Mouse (Mus musculus): ENCODE measurements around the gene Ltb. TPM values are rescaled to one million over a fixed set of nuclear protein-coding genes. Genes with fewer than 3 reads are reported as not detected.

Ltb gene
- total RNA-seq (2022) = not detected

DNA sequence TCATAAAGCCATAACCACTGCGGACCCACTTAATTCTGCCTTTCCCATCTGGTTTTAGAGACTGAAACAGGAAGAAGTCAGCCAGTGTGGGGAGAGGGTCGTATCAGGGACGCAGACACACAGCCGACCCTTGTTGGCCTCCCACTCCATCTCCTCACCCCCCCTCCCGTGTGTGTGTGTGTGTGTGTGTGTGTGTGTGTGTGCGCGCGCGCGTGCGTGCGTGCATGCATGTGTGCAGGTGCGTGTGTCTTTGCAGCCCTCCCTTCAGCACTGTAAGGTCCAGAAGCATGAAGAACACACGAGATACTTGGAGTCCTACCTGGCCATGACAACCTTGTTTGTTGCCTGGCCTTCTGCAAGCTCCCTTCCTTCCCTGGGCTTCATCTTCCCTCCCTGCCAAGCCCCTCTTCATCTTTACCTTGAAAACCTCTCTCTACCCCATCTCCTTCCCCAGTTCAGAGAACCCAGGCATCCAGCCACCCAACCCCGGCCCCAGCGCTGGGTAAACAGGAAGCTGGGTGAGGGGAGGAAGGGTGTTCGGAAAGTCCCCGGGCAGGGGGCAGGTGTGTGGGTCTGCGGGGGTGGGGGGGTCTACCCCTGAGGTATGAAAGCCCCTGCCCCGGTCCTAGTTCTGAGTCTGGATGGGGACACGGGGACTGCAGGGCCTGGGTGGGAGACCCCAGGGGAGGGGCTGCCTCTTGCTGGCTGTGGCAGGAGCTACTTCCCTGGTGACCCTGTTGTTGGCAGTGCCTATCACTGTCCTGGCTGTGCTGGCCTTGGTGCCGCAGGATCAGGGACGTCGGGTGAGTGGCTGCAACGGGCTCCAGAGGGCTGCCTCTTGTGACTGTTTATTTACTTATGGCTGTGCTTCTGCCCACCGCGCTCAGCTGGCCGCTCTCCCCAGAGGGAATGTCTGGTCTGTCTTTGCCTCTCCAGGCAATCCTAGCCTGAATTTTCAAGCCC is at the start of gene Ltb:
Gene Ltb (plus strand): TSS at position 559 of the 963 bp plus-strand sequence.
- DNase-seq (ENCODE audit: low spot score in 2 of 2) = no peak

- DNase-seq (ENCODE audit: low spot score in 2 of 2) = no peak
Measured at GRCm38 (mm10) chr17:35146139-35146538, 48.1 kb upstream of the Ltb start.

DNA sequence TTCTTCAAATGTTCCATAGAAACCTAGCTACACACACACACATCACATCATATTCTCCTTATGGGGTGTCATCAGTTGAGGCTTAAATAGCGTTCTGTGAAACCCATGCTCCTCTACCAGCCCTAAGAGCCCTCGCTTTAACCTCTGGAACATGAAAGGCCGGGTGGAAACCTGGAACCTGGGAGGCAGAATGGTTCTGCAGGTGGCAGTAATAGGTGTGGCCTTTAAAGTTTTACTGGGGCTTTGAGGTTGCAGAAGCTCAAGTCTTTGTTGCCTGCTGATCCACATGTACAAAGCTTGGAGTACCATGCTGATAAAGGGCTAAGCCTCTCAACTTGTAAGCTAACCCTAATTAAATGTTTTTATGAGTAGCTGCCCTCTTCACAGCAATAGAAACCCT is 46.9 kb upstream of the Ltb start:
- DNase-seq (ENCODE audit: low spot score in 2 of 2) = no peak

GRCm38 (mm10) chr17:35147922-35148639 is 46.2 kb upstream of the Ltb start:
- DNase-seq (ENCODE audit: low spot score in 2 of 2) = no peak

- no peak for DNase-seq (ENCODE audit: low spot score in 2 of 2)
Measured at GRCm38 (mm10) chr17:35152121-35152520, 42.1 kb upstream of the Ltb start.

DNA sequence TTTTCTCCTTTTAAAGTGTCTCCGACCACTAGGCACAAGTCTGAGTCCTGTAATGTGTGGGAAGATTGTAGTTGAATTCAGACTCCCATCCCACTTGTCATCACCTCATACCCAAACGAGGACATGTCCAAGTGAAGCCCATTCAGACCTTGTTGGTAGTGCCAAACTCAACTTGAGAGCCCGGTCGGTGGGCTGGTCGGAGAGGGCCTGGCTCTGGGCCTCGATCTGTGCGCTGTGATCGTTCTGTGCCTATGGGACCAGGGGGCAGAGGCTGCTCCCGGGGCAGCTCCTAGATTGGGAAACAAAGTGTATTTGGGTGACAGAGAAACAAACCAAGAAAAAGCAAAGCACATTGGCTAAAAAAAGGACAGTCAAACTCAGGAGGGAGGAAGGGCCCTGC is 41.2 kb upstream of the Ltb start:
- no peak for DNase-seq (ENCODE audit: low spot score in 2 of 2)

- no peak for DNase-seq (ENCODE audit: low spot score in 2 of 2)
Measured at GRCm38 (mm10) chr17:35153931-35154330, 40.3 kb upstream of the Ltb start.

GRCm38 (mm10) chr17:35154616-35155015 is 39.6 kb upstream of the Ltb start:
- no peak for DNase-seq (ENCODE audit: low spot score in 2 of 2)

- DNase-seq (ENCODE audit: low spot score in 2 of 2) = no peak
Measured at GRCm38 (mm10) chr17:35155451-35155850, 38.8 kb upstream of the Ltb start.

- DNase-seq (ENCODE audit: low spot score in 2 of 2) = no peak
Measured at GRCm38 (mm10) chr17:35156461-35157200, 37.6 kb upstream of the Ltb start.

- no peak for DNase-seq (ENCODE audit: low spot score in 2 of 2)
Measured at GRCm38 (mm10) chr17:35157254-35157653, 37.0 kb upstream of the Ltb start.

DNA sequence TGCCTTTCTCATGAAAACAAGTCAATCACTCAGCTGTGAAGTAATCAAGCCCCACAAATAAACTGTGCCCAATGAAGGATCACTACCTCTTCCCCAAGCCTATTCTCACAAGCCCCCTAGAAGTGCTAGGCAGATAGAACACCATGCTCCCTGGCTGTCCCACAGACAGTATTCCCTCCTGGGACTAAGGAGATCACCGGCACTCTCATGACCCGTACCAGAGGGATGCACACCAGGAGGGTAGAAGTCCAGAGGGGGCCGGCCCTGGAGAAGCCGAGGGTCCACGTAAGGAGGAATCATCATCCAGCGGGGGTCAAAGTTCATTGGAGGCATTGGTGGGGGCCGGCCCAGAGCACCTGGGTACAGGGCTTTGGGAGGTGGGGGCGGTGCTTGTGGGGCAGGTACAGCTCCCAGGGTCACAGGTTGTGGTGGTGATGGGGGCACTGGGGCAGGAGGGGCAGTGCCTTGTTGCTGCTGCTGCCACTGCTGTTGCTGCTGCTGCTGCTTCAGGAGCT is 36.5 kb upstream of the Ltb start:
- no peak for DNase-seq (ENCODE audit: low spot score in 2 of 2)

- DNase-seq (ENCODE audit: low spot score in 2 of 2) = no peak
Measured at GRCm38 (mm10) chr17:35158850-35159593, 35.2 kb upstream of the Ltb start.

DNA sequence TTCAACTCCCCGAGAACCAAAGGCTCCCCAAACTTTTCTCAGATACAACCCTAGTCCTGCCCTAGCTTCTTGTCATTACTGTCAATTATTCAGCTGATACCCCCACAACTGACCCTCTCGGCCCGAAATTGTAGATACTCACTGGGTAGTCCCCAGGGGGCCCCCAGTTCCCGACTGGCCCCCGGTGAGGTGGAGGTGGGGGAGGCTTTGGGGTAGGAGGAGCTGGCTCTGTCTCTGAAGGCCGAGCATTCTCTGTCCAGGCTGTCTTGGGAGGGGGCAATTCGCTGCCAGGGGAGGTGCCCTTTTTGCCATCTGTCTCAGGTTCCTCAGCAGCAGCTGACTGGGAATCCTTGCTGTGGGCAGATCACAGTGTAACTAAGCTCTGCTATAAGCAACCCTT is 34.6 kb upstream of the Ltb start:
- DNase-seq (ENCODE audit: low spot score in 2 of 2) = no peak

DNA sequence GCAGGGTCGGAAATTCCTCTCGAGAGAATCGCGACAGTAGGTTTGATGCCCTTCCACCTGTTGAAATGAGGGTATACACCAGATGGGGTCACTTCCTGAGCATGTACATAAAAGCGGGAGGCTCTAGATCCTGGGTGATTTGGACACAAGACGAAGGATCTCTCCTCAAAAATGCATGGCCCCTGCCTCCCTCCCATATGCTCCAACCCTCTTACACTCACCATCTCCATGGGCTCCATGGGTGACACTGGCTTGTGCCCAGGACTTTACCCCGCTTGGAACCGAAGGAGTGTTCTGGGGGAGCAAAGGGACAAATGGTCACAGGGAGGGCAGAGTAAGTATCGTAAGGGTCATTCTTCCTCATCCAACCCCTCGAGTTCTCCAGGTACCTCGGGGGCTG is 32.8 kb upstream of the Ltb start:
- DNase-seq (ENCODE audit: low spot score in 2 of 2) = no peak

- no peak for DNase-seq (ENCODE audit: low spot score in 2 of 2)
Measured at GRCm38 (mm10) chr17:35162121-35162520, 32.1 kb upstream of the Ltb start.

GRCm38 (mm10) chr17:35162730-35163129 is 31.5 kb upstream of the Ltb start:
- DNase-seq (ENCODE audit: low spot score in 2 of 2) = no peak

DNA sequence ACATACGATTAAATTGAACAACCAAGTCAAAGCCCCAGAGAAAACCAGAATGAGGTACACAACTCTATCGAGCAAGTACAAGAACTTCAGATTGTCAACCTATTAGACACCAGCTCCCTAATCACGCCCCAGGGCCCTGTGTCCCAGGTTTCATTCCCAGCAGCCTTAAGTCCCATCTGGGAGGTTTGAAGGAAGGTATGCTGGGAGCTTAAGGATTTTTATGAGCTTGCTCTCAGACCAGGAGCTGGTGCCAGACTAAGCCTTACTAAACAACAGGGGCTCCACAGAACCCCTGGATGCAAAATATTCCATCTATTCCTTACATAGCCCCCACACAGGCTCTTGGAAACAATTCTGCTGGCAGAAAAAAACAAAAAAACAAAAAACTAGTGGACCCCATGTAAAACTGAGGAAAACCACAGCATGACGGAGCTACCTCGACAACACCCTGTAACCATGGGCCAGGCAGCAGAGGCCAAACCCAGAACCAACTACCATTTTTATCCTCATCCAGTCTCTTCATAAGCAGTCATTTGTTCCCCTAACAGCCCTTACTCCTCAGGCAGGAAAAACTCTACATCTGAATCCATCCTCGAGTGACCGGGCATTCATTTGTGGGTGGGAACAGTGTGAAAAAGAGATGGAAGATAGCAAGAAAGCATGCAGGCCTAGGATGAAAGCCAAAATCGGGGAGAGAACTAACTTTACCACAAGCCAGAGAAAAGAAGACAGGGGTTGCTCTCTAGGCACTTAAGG is 30.7 kb upstream of the Ltb start:
- no peak for DNase-seq (ENCODE audit: low spot score in 2 of 2)

- DNase-seq (ENCODE audit: low spot score in 2 of 2) = no peak
Measured at GRCm38 (mm10) chr17:35164218-35164567, 30.0 kb upstream of the Ltb start.

Data from gastrocnemius, adult 8-10 months (tissue).